Mouse (Mus musculus): Measurements from ENCODE around the gene Enho. TPM values are rescaled to one million over a fixed set of nuclear protein-coding genes. Genes with fewer than 3 reads are reported as not detected.

The Enho gene
- polyA plus RNA-seq, 1 experiment from 2014 or later, result 14.8 TPM

- no peaks in the 10 kb centered on the region for H3K36me3 ChIP-seq (ENCODE audit: control insufficient read depth, insufficient read depth, low read length)
- 8% methylated on average over 7 of the region's 7 CpGs for WGBS
- ATAC-seq (replicated peaks; ENCODE audit: low FRiP score, low TSS enrichment, low read depth) (no peak), DNase-seq (ENCODE audit: low spot score) (peak; percentile 90)
- H3K4me1 ChIP-seq (replicated peaks; ENCODE audit: control insufficient read depth, insufficient read depth, low read length), result no peaks in the 10 kb centered on the region
- H3K9ac ChIP-seq (ENCODE audit: low read length), result no peak overlapping the region
- no peak overlapping the region for H3K4me2 ChIP-seq (ENCODE audit: low read length)
- no peak overlapping the region for H3K4me3 ChIP-seq (ENCODE audit: low read depth, low read length)
- H3K27ac ChIP-seq (ENCODE audit: low read depth), result no peak overlapping the region
- H3K27me3 ChIP-seq (replicated peaks; ENCODE audit: control insufficient read depth, insufficient read depth, low read length), result 0 out of 2 replicates have a peak, but pooled peaks cover 5% of the 10 kb centered on the region
- H3K9me3 ChIP-seq (ENCODE audit: control insufficient read depth, low read length), result no peaks in the 10 kb centered on the region
Measured at GRCm38 (mm10) chr4:41614156-41614555, 26.0 kb downstream of the Enho start.

- H3K27ac ChIP-seq (ENCODE audit: low read depth), result no peak overlapping the region
- H3K27me3 ChIP-seq (replicated peaks; ENCODE audit: control insufficient read depth, insufficient read depth, low read length), result no peaks in the 10 kb centered on the region
- H3K4me2 ChIP-seq (ENCODE audit: low read length), result no peak overlapping the region
- H3K4me1 ChIP-seq (replicated peaks; ENCODE audit: control insufficient read depth, insufficient read depth, low read length), result no peaks in the 10 kb centered on the region
- WGBS, result 65% methylated on average over 8 of the region's 8 CpGs
- no peak for DNase-seq (ENCODE audit: low spot score)
- H3K9me3 ChIP-seq (ENCODE audit: control insufficient read depth, low read length), result no peaks in the 10 kb centered on the region
- ATAC-seq (replicated peaks; ENCODE audit: low FRiP score, low TSS enrichment, low read depth), result no peak
- H3K9ac ChIP-seq (ENCODE audit: low read length), result no peak overlapping the region
- H3K36me3 ChIP-seq (ENCODE audit: control insufficient read depth, insufficient read depth, low read length), result no peaks in the 10 kb centered on the region
- H3K4me3 ChIP-seq (ENCODE audit: low read depth, low read length), result no peak overlapping the region
Measured at GRCm38 (mm10) chr4:41612166-41612565, 28.0 kb downstream of the Enho start.

GRCm38 (mm10) chr4:41610594-41610980, 29.5 kb downstream of the Enho start:
- no peak for ATAC-seq (replicated peaks; ENCODE audit: low FRiP score, low TSS enrichment, low read depth)

GRCm38 (mm10) chr4:41609681-41610593, 30.2 kb downstream of the Enho start:
- WGBS, result 79% methylated on average over 10 of the region's 10 CpGs
- no peak overlapping the region for H3K27ac ChIP-seq (ENCODE audit: low read depth)
- no peaks in the 10 kb centered on the region for H3K27me3 ChIP-seq (replicated peaks; ENCODE audit: control insufficient read depth, insufficient read depth, low read length)
- no peak overlapping the region for H3K9ac ChIP-seq (ENCODE audit: low read length)
- H3K36me3 ChIP-seq (ENCODE audit: control insufficient read depth, insufficient read depth, low read length), result no peaks in the 10 kb centered on the region
- H3K9me3 ChIP-seq (ENCODE audit: control insufficient read depth, low read length), result no peaks in the 10 kb centered on the region
- no peak for ATAC-seq (replicated peaks; ENCODE audit: low FRiP score, low TSS enrichment, low read depth)
- DNase-seq (ENCODE audit: low spot score), result no peak
- H3K4me1 ChIP-seq (replicated peaks; ENCODE audit: control insufficient read depth, insufficient read depth, low read length), result no peaks in the 10 kb centered on the region
- no peak overlapping the region for H3K4me3 ChIP-seq (ENCODE audit: low read depth, low read length)
- no peak overlapping the region for H3K4me2 ChIP-seq (ENCODE audit: low read length)

More at GRCm38 (mm10) chr4:41610594-41610980, 29.5 kb downstream of the Enho start:
- no peaks in the 10 kb centered on the region for H3K9me3 ChIP-seq (ENCODE audit: control insufficient read depth, low read length)
- H3K4me1 ChIP-seq (replicated peaks; ENCODE audit: control insufficient read depth, insufficient read depth, low read length), result no peaks in the 10 kb centered on the region
- H3K27me3 ChIP-seq (replicated peaks; ENCODE audit: control insufficient read depth, insufficient read depth, low read length), result no peaks in the 10 kb centered on the region
- H3K4me2 ChIP-seq (ENCODE audit: low read length), result no peak overlapping the region
- no peaks in the 10 kb centered on the region for H3K36me3 ChIP-seq (ENCODE audit: control insufficient read depth, insufficient read depth, low read length)
- 53% methylated on average over 6 of the region's 6 CpGs for WGBS
- H3K9ac ChIP-seq (ENCODE audit: low read length), result no peak overlapping the region
- H3K27ac ChIP-seq (ENCODE audit: low read depth), result no peak overlapping the region
- DNase-seq (ENCODE audit: low spot score), result no peak
- no peak overlapping the region for H3K4me3 ChIP-seq (ENCODE audit: low read depth, low read length)

GRCm38 (mm10) chr4:41606784-41607183, 33.3 kb downstream of the Enho start:
- Histone ChIP-seq H3K4me2 (ENCODE audit: low read length) (no peak overlapping the region), H3K27me3 (replicated peaks; ENCODE audit: control insufficient read depth, insufficient read depth, low read length) (no peaks in the 10 kb centered on the region), H3K4me3 (ENCODE audit: low read depth, low read length) (no peak overlapping the region), H3K9me3 (ENCODE audit: control insufficient read depth, low read length) (no peaks in the 10 kb centered on the region), H3K9ac (ENCODE audit: low read length) (no peak overlapping the region), H3K36me3 (ENCODE audit: control insufficient read depth, insufficient read depth, low read length) (no peaks in the 10 kb centered on the region), H3K27ac (ENCODE audit: low read depth) (no peak overlapping the region), H3K4me1 (replicated peaks; ENCODE audit: control insufficient read depth, insufficient read depth, low read length) (no peaks in the 10 kb centered on the region)
- ATAC-seq (replicated peaks; ENCODE audit: low FRiP score, low TSS enrichment, low read depth) (no peak), DNase-seq (ENCODE audit: low spot score) (peak; percentile 85)
- WGBS, result 34% methylated on average over 4 of the region's 4 CpGs

GRCm38 (mm10) chr4:41604476-41605396, 35.4 kb downstream of the Enho start:
- DNase-seq (ENCODE audit: low spot score), result no peak
- Histone ChIP-seq H3K27ac (ENCODE audit: low read depth) (no peak overlapping the region), H3K4me3 (ENCODE audit: low read depth, low read length) (no peak overlapping the region), H3K9me3 (ENCODE audit: control insufficient read depth, low read length) (no peaks in the 10 kb centered on the region), H3K4me2 (ENCODE audit: low read length) (no peak overlapping the region), H3K4me1 (replicated peaks; ENCODE audit: control insufficient read depth, insufficient read depth, low read length) (no peaks in the 10 kb centered on the region), H3K27me3 (replicated peaks; ENCODE audit: control insufficient read depth, insufficient read depth, low read length) (no peaks in the 10 kb centered on the region), H3K36me3 (ENCODE audit: control insufficient read depth, insufficient read depth, low read length) (no peaks in the 10 kb centered on the region), H3K9ac (ENCODE audit: low read length) (no peak overlapping the region)
- ATAC-seq (replicated peaks; ENCODE audit: low FRiP score, low TSS enrichment, low read depth), result no peak
- 49% methylated on average over 8 of the region's 8 CpGs for WGBS

- H3K9ac ChIP-seq (ENCODE audit: low read length), result no peak overlapping the region
- DNase-seq (ENCODE audit: low spot score), result no peak
- ATAC-seq (replicated peaks; ENCODE audit: low FRiP score, low TSS enrichment, low read depth), result no peak
- no peaks in the 10 kb centered on the region for H3K36me3 ChIP-seq (ENCODE audit: control insufficient read depth, insufficient read depth, low read length)
- H3K4me2 ChIP-seq (ENCODE audit: low read length), result no peak overlapping the region
- no peaks in the 10 kb centered on the region for H3K9me3 ChIP-seq (ENCODE audit: control insufficient read depth, low read length)
- H3K27ac ChIP-seq (ENCODE audit: low read depth), result no peak overlapping the region
- WGBS, result 66% methylated on average over 4 of the region's 4 CpGs
- H3K27me3 ChIP-seq (replicated peaks; ENCODE audit: control insufficient read depth, insufficient read depth, low read length), result no peaks in the 10 kb centered on the region
- H3K4me3 ChIP-seq (ENCODE audit: low read depth, low read length), result no peak overlapping the region
- H3K4me1 ChIP-seq (replicated peaks; ENCODE audit: control insufficient read depth, insufficient read depth, low read length), result no peaks in the 10 kb centered on the region
Measured at GRCm38 (mm10) chr4:41602818-41603217, 37.3 kb downstream of the Enho start.

Measured in intestine, embryonic 14.5 days (tissue).